ENCODE assay signal across 25 mouse cellular contexts in the genomic region with DNA sequence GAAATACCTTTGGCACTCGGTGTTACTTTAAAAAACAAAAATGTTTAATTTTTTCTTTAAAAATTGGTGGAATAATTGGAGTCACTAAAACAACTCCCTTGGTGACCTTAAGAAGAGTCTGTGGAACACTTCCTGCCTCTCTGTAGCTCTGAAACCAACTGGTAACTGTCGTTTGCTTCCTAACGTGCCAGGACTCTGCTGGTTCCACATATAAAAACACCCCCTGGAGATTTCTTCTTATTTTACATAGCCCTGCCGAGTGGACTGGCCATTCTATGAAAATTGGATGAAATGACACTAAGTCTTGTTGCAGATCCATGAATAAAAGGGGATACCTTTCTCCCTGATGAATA. TPM values are rescaled to one million over a fixed set of nuclear protein-coding genes. Genes with fewer than 3 reads are reported as not detected.
DNase-seq lines count a peak whose midpoint lies in the region; ATAC-seq and TF ChIP-seq lines count a peak whose summit lies in the region.
"Had no signal": no experiment of that assay in that cellular context is flagged by ENCODE, and none has a peak within 500 bp of the region (broad histone marks: within the 10 kb centered on the region; RNA-seq: fewer than 3 reads in every experiment).

No protein-coding gene starts in this region.

- DNase-seq in layer of hippocampus, adult 2 months (ENCODE audit: low spot score in 2 of 2) = no peak
- DNase-seq in layer of hippocampus, adult 11-12 months (ENCODE audit: low spot score) = no peak
- no peak for DNase-seq in MN1 (ENCODE audit: low spot score)
- DNase-seq in forebrain, postnatal 0 days = no peak
- DNase-seq: adrenal gland, postnatal 25 days; gastrocnemius, postnatal 14 days; kidney, adult 9 months; kidney, postnatal 14 days; thymus, adult 2 months; thymus, postnatal 36 days had no signal

- peak overlapping the region; percentile 2; the same call in 1 of the 2 replicates for H3K4me2 ChIP-seq in hindbrain, embryonic 15.5 days
- H3K4me2 ChIP-seq in midbrain, embryonic 15.5 days = no peak overlapping the region
- H3K4me2 ChIP-seq in neural tube, embryonic 15.5 days = no peak overlapping the region
- no peak overlapping the region for H3K4me2 ChIP-seq in forebrain, postnatal 0 days (ENCODE audit: low read depth)
- H3K4me2 ChIP-seq: forebrain, embryonic 13.5 days; heart, embryonic 15.5 days; limb, embryonic 13.5 days; liver, embryonic 11.5 days; lung, embryonic 15.5 days; midbrain, embryonic 12.5 days had no signal

- H3K9me3 ChIP-seq in hindbrain, embryonic 15.5 days = no peaks in the 10 kb centered on the region
- H3K9me3 ChIP-seq in midbrain, embryonic 15.5 days = no peaks in the 10 kb centered on the region
- H3K9me3 ChIP-seq in neural tube, embryonic 15.5 days (replicated peaks) = no peaks in the 10 kb centered on the region
- no peaks in the 10 kb centered on the region for H3K9me3 ChIP-seq in forebrain, postnatal 0 days (ENCODE audit: low read length)
- H3K9me3 ChIP-seq: heart, embryonic 15.5 days; limb, embryonic 13.5 days; lung, embryonic 15.5 days; midbrain, embryonic 12.5 days had no signal

- 18% methylated on average over 4 of the region's 4 CpGs for WGBS in hindbrain, embryonic 15.5 days
- 29% methylated on average over 4 of the region's 4 CpGs for WGBS in midbrain, embryonic 15.5 days
- 12% methylated on average over 4 of the region's 4 CpGs for WGBS in neural tube, embryonic 15.5 days
- WGBS in forebrain, postnatal 0 days = 31% methylated on average over 4 of the region's 4 CpGs

- H3K9ac ChIP-seq in hindbrain, embryonic 15.5 days = no peak overlapping the region
- H3K9ac ChIP-seq in midbrain, embryonic 15.5 days = no peak overlapping the region
- no peak overlapping the region for H3K9ac ChIP-seq in neural tube, embryonic 15.5 days (replicated peaks)
- H3K9ac ChIP-seq in forebrain, postnatal 0 days = no peak overlapping the region
- H3K9ac ChIP-seq: forebrain, embryonic 13.5 days; heart, embryonic 15.5 days; limb, embryonic 13.5 days; lung, embryonic 15.5 days; midbrain, embryonic 12.5 days had no signal

- peak; percentile 60; the same call in 1 of the 2 replicates for ATAC-seq in hindbrain, embryonic 15.5 days (ENCODE audit: low FRiP score, low read depth)
- 0 out of 2 replicates have a peak, but pooled peaks have one; percentile 6 for ATAC-seq in midbrain, embryonic 15.5 days (replicated peaks)
- ATAC-seq in neural tube, embryonic 15.5 days (ENCODE audit: low FRiP score) = peak; percentile 42; the same call in 1 of the 2 replicates
- no peak for ATAC-seq in forebrain, postnatal 0 days
- ATAC-seq: forebrain, embryonic 13.5 days; intestine, postnatal 0 days had no signal

- peaks cover 9% of the 10 kb centered on the region; the same call in 1 of the 2 replicates for H3K4me1 ChIP-seq in hindbrain, embryonic 15.5 days (replicated peaks)
- H3K4me1 ChIP-seq in midbrain, embryonic 15.5 days = peaks cover 7% of the 10 kb centered on the region; the same call in 1 of the 2 replicates
- 0 out of 2 replicates have a peak, but pooled peaks cover 4% of the 10 kb centered on the region for H3K4me1 ChIP-seq in neural tube, embryonic 15.5 days
- no peaks in the 10 kb centered on the region for H3K4me1 ChIP-seq in forebrain, postnatal 0 days (ENCODE audit: insufficient read depth)
- H3K4me1 ChIP-seq: heart, embryonic 15.5 days; limb, embryonic 13.5 days; lung, embryonic 15.5 days had no signal

- no peaks in the 10 kb centered on the region for H3K36me3 ChIP-seq in hindbrain, embryonic 15.5 days
- H3K36me3 ChIP-seq in midbrain, embryonic 15.5 days (replicated peaks) = no peaks in the 10 kb centered on the region
- H3K36me3 ChIP-seq in neural tube, embryonic 15.5 days = no peaks in the 10 kb centered on the region
- H3K36me3 ChIP-seq in forebrain, postnatal 0 days (ENCODE audit: insufficient read depth) = no peaks in the 10 kb centered on the region
- H3K36me3 ChIP-seq: heart, embryonic 15.5 days; limb, embryonic 13.5 days; lung, embryonic 15.5 days; midbrain, embryonic 12.5 days had no signal

- no peak for TF ChIP-seq CTCF in layer of hippocampus, adult 2 months (conservative IDR thresholded peaks at IDR 0.05)
- TF ChIP-seq CTCF in forebrain, postnatal 0 days (IDR thresholded peaks at IDR 0.05; ENCODE audit: low read depth) = no peak

- no peak overlapping the region for H3K4me3 ChIP-seq in layer of hippocampus, adult 2 months
- no peak overlapping the region for H3K4me3 ChIP-seq in hindbrain, embryonic 15.5 days
- no peak overlapping the region for H3K4me3 ChIP-seq in midbrain, embryonic 15.5 days
- no peak overlapping the region for H3K4me3 ChIP-seq in neural tube, embryonic 15.5 days (replicated peaks)
- H3K4me3 ChIP-seq in forebrain, postnatal 0 days (ENCODE audit: low read depth, low read length) = no peak overlapping the region
- H3K4me3 ChIP-seq: forebrain, embryonic 13.5 days; heart, embryonic 15.5 days; left cerebral cortex, adult 2 months; limb, embryonic 13.5 days; lung, embryonic 15.5 days; midbrain, embryonic 12.5 days; myocyte had no signal

- peak overlapping the region; percentile 76 for H3K27ac ChIP-seq in layer of hippocampus, adult 2 months
- peak overlapping the region; percentile 16; the same call in 1 of the 2 replicates for H3K27ac ChIP-seq in hindbrain, embryonic 15.5 days (replicated peaks)
- no peak overlapping the region for H3K27ac ChIP-seq in midbrain, embryonic 15.5 days
- H3K27ac ChIP-seq in neural tube, embryonic 15.5 days (replicated peaks) = peak overlapping the region; percentile 42; the same call in 1 of the 2 replicates
- no peak overlapping the region for H3K27ac ChIP-seq in forebrain, postnatal 0 days (ENCODE audit: low read depth, low read length)
- H3K27ac ChIP-seq: forebrain, embryonic 13.5 days; heart, embryonic 15.5 days; left cerebral cortex, adult 2 months; limb, embryonic 13.5 days; lung, embryonic 15.5 days; midbrain, embryonic 12.5 days had no signal

- no peaks in the 10 kb centered on the region for H3K27me3 ChIP-seq in hindbrain, embryonic 15.5 days
- no peaks in the 10 kb centered on the region for H3K27me3 ChIP-seq in midbrain, embryonic 15.5 days (replicated peaks)
- no peaks in the 10 kb centered on the region for H3K27me3 ChIP-seq in neural tube, embryonic 15.5 days (replicated peaks)
- H3K27me3 ChIP-seq in forebrain, postnatal 0 days (ENCODE audit: insufficient read depth, low read length) = no peaks in the 10 kb centered on the region
- H3K27me3 ChIP-seq: forebrain, embryonic 13.5 days; heart, embryonic 15.5 days; limb, embryonic 13.5 days; lung, embryonic 15.5 days; midbrain, embryonic 12.5 days had no signal

RNA-seq across cellular contexts. Expression of a gene that starts 34.6 kb away (rescaled TPM):
- total RNA-seq in layer of hippocampus, adult 2 months (2021) = 100 to 1,000 TPM; 136 to 141 TPM
- 70.2 and 71.0 TPM in 2 replicates for polyA plus RNA-seq in hindbrain, embryonic 15.5 days (2015; fragmentation: Nextera tagmentation; extraction: Ambion mirVana)
- polyA plus RNA-seq in midbrain, embryonic 15.5 days (2015; fragmentation: Nextera tagmentation; extraction: Ambion mirVana) = 69.8 and 74.3 TPM in 2 replicates
- 43.3 and 47.4 TPM in 2 replicates for polyA plus RNA-seq in neural tube, embryonic 15.5 days (2015; fragmentation: Nextera tagmentation; extraction: Ambion mirVana)
- total RNA-seq in forebrain, postnatal 0 days (2014; rRNA removed) = 169 and 237 TPM in 2 replicates
- polyA plus RNA-seq in forebrain, postnatal 0 days (2015; fragmentation: Nextera tagmentation; extraction: Ambion mirVana) = 78.2 and 115 TPM in 2 replicates
- total RNA-seq: granulocyte monocyte progenitor cell, adult 5-6 weeks; megakaryocyte progenitor cell, adult 5-6 weeks; MEL had no signal
- polyA plus RNA-seq: myocyte had no signal

Comparison
In these comparisons a context has a peak if more than half of its experiments do, and no peak if none do; other contexts are left out.
1. H3K27ac ChIP-seq: peak in layer of hippocampus, adult 2 months (single experiment), hindbrain, embryonic 15.5 days (single experiment) and neural tube, embryonic 15.5 days (single experiment); none in midbrain, embryonic 15.5 days (single experiment) and forebrain, postnatal 0 days (single experiment).